Mouse (Mus musculus) erythroblast, embryonic 14.5 days (primary cell): ENCODE measurements around the gene Phldb3.

Experiments
- GATA1 ChIP-seq: IDR thresholded peaks from 2 replicates; pipeline ENCODE4 v1.6.1; 2012; ENCODE audit warnings: low read length, inconsistent platforms, mixed read lengths
- TAL1 ChIP-seq: IDR thresholded peaks from 3 replicates; pipeline ENCODE4 v1.6.1; 2012; ENCODE audit warnings: low read length, inconsistent platforms, mixed read lengths

DNA sequence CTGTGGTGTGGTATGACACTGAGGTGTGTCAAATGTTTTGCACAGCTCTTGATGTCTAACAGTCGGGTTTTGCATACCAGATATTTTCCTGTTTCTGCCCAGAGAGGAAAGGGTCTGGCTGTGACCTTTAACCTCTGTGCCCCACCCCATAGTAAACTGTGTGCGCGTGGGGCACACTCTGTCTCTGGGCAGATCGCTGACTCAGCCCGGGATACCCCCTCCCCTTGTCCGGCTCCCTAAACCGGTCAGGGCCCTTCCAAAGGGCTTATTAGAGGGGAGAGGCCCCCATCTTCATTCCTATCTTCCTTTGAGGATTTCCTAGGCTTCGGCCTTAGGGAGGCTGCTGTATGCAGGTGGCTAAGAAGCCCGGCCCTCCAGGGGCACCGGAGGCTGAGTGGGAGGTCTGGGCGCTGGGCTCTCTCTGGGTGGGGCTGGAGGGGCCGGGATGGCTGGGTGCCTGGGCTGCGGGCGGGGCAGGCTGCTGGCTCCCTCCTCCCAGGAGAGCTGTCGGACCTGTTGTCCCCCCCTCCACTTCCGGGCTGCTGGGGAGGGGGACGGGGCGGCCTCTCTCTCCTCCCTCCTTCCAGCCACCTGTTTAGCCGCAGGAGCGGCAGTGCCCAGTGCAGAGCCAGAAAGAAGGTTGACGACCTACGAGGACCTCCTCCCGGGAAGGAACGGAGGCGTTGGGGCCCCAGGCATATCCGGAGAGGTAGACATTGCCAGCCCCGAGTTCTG is at the start of gene Phldb3:
- TF ChIP-seq GATA1, result no peak
- TF ChIP-seq TAL1, result no peak
